Mouse (Mus musculus): ENCODE measurements around the gene Gm20696. TPM values are rescaled to one million over a fixed set of nuclear protein-coding genes. Genes with fewer than 3 reads are reported as not detected.

Gm20696 gene
- total RNA-seq, 1 experiment, result 0.58 TPM

GRCm38 (mm10) chr6:99654343-99654742 lies 12.3 kb downstream of the Gm20696 start:
- no peaks in the 10 kb centered on the region for H3K9me3 ChIP-seq (ENCODE audit: control insufficient read depth, insufficient read depth, low read depth, low read length)
- H3K4me1 ChIP-seq (ENCODE audit: control insufficient read depth in 2 of 2, insufficient read depth in 2 of 2, low read length in 2 of 2, poor library complexity in 1 of 2), result no peaks in the 10 kb centered on the region
- no peak overlapping the region for H3K4me3 ChIP-seq (ENCODE audit: insufficient read depth in 1 of 2, low read depth in 1 of 2, low read length in 2 of 2, poor library complexity in 1 of 2, severe bottlenecking in 1 of 2)
- H3K9ac ChIP-seq (ENCODE audit: insufficient read depth, low read depth, low read length, poor library complexity, severe bottlenecking), result no peak overlapping the region
- H3K27ac ChIP-seq (ENCODE audit: insufficient read depth, low read depth, low read length, poor library complexity, severe bottlenecking), result no peak overlapping the region
- DNase-seq (ENCODE audit: low read depth, low spot score), result no peak
- in situ Hi-C loops (cut with MboI; ENCODE audit: low sequenced_read_pairs in 2 of 2, unreplicated experiment in 2 of 2), result no loop called here
- TF ChIP-seq ZC3H11A (IDR thresholded peaks at IDR 0.05; ENCODE audit: borderline replicate concordance, low read depth, low read length) (no peak), HCFC1 (IDR thresholded peaks at IDR 0.05; ENCODE audit: borderline replicate concordance, insufficient read depth, low read length) (no peak)
- H3K36me3 ChIP-seq (ENCODE audit: control insufficient read depth, insufficient read depth, low read length, poor library complexity, severe bottlenecking), result no peaks in the 10 kb centered on the region

GRCm38 (mm10) chr6:99652341-99652740 lies 14.3 kb downstream of the Gm20696 start:
- in situ Hi-C loops (cut with MboI; ENCODE audit: low sequenced_read_pairs in 2 of 2, unreplicated experiment in 2 of 2), result no loop called here
- H3K36me3 ChIP-seq (ENCODE audit: control insufficient read depth, insufficient read depth, low read length, poor library complexity, severe bottlenecking), result no peaks in the 10 kb centered on the region

GRCm38 (mm10) chr6:99649307-99649706 lies 17.3 kb downstream of the Gm20696 start:
- no peaks in the 10 kb centered on the region for H3K9me3 ChIP-seq (ENCODE audit: control insufficient read depth, insufficient read depth, low read depth, low read length)
- no peaks in the 10 kb centered on the region for H3K4me1 ChIP-seq (ENCODE audit: control insufficient read depth in 2 of 2, insufficient read depth in 2 of 2, low read length in 2 of 2, poor library complexity in 1 of 2)
- H3K27ac ChIP-seq (ENCODE audit: insufficient read depth, low read depth, low read length, poor library complexity, severe bottlenecking), result no peak overlapping the region
- no peak overlapping the region for H3K9ac ChIP-seq (ENCODE audit: insufficient read depth, low read depth, low read length, poor library complexity, severe bottlenecking)
- in situ Hi-C loops (cut with MboI; ENCODE audit: low sequenced_read_pairs in 2 of 2, unreplicated experiment in 2 of 2), result no loop called here
- no peak for DNase-seq (ENCODE audit: low read depth, low spot score)
- no peaks in the 10 kb centered on the region for H3K36me3 ChIP-seq (ENCODE audit: control insufficient read depth, insufficient read depth, low read length, poor library complexity, severe bottlenecking)
- TF ChIP-seq CHD2 (IDR thresholded peaks at IDR 0.05; ENCODE audit: low read depth, low read length) (no peak), ZNF384 (IDR thresholded peaks at IDR 0.05; ENCODE audit: low read depth, low read length) (no peak), ZC3H11A (IDR thresholded peaks at IDR 0.05; ENCODE audit: borderline replicate concordance, low read depth, low read length) (no peak), HCFC1 (IDR thresholded peaks at IDR 0.05; ENCODE audit: borderline replicate concordance, insufficient read depth, low read length) (no peak), MAFK (IDR thresholded peaks at IDR 0.05; ENCODE audit: insufficient read depth, low read depth, low read length) (no peak)
- no peak overlapping the region for H3K4me3 ChIP-seq (ENCODE audit: insufficient read depth in 1 of 2, low read depth in 1 of 2, low read length in 2 of 2, poor library complexity in 1 of 2, severe bottlenecking in 1 of 2)

More at GRCm38 (mm10) chr6:99652341-99652740, 14.3 kb downstream of the Gm20696 start:
- no peak overlapping the region for H3K4me3 ChIP-seq (ENCODE audit: insufficient read depth in 1 of 2, low read depth in 1 of 2, low read length in 2 of 2, poor library complexity in 1 of 2, severe bottlenecking in 1 of 2)
- TF ChIP-seq HCFC1 (IDR thresholded peaks at IDR 0.05; ENCODE audit: borderline replicate concordance, insufficient read depth, low read length) (no peak), MAFK (IDR thresholded peaks at IDR 0.05; ENCODE audit: insufficient read depth, low read depth, low read length) (no peak), CHD2 (IDR thresholded peaks at IDR 0.05; ENCODE audit: low read depth, low read length) (no peak), ZC3H11A (IDR thresholded peaks at IDR 0.05; ENCODE audit: borderline replicate concordance, low read depth, low read length) (no peak), ZNF384 (IDR thresholded peaks at IDR 0.05; ENCODE audit: low read depth, low read length) (no peak)
- H3K9me3 ChIP-seq (ENCODE audit: control insufficient read depth, insufficient read depth, low read depth, low read length), result no peaks in the 10 kb centered on the region
- H3K9ac ChIP-seq (ENCODE audit: insufficient read depth, low read depth, low read length, poor library complexity, severe bottlenecking), result no peak overlapping the region
- H3K4me1 ChIP-seq (ENCODE audit: control insufficient read depth in 2 of 2, insufficient read depth in 2 of 2, low read length in 2 of 2, poor library complexity in 1 of 2), result no peaks in the 10 kb centered on the region
- H3K27ac ChIP-seq (ENCODE audit: insufficient read depth, low read depth, low read length, poor library complexity, severe bottlenecking), result no peak overlapping the region
- DNase-seq (ENCODE audit: low read depth, low spot score), result no peak

- Histone ChIP-seq H3K9me3 (ENCODE audit: control insufficient read depth, insufficient read depth, low read depth, low read length) (no peaks in the 10 kb centered on the region), H3K36me3 (ENCODE audit: control insufficient read depth, insufficient read depth, low read length, poor library complexity, severe bottlenecking) (no peaks in the 10 kb centered on the region), H3K4me3 (ENCODE audit: insufficient read depth in 1 of 2, low read depth in 1 of 2, low read length in 2 of 2, poor library complexity in 1 of 2, severe bottlenecking in 1 of 2) (no peak overlapping the region), H3K9ac (ENCODE audit: insufficient read depth, low read depth, low read length, poor library complexity, severe bottlenecking) (no peak overlapping the region; the same call in 1 of the 2 replicates), H3K4me1 (ENCODE audit: control insufficient read depth in 2 of 2, insufficient read depth in 2 of 2, low read length in 2 of 2, poor library complexity in 1 of 2) (no peaks in the 10 kb centered on the region), H3K27ac (ENCODE audit: insufficient read depth, low read depth, low read length, poor library complexity, severe bottlenecking) (no peak overlapping the region)
- in situ Hi-C loops (cut with MboI; ENCODE audit: low sequenced_read_pairs in 2 of 2, unreplicated experiment in 2 of 2), result no loop called here
- no peak for DNase-seq (ENCODE audit: low read depth, low spot score)
- TF ChIP-seq HCFC1 (IDR thresholded peaks at IDR 0.05; ENCODE audit: borderline replicate concordance, insufficient read depth, low read length) (no peak), CHD2 (IDR thresholded peaks at IDR 0.05; ENCODE audit: low read depth, low read length) (no peak), MAFK (IDR thresholded peaks at IDR 0.05; ENCODE audit: insufficient read depth, low read depth, low read length) (no peak), ZNF384 (IDR thresholded peaks at IDR 0.05; ENCODE audit: low read depth, low read length) (no peak), ZC3H11A (IDR thresholded peaks at IDR 0.05; ENCODE audit: borderline replicate concordance, low read depth, low read length) (no peak)
Observed at GRCm38 (mm10) chr6:99646344-99646743, 20.3 kb downstream of the Gm20696 start.

GRCm38 (mm10) chr6:99644876-99645275 lies 21.7 kb downstream of the Gm20696 start:
- H3K36me3 ChIP-seq (ENCODE audit: control insufficient read depth, insufficient read depth, low read length, poor library complexity, severe bottlenecking), result no peaks in the 10 kb centered on the region
- no peak overlapping the region for H3K4me3 ChIP-seq (ENCODE audit: insufficient read depth in 1 of 2, low read depth in 1 of 2, low read length in 2 of 2, poor library complexity in 1 of 2, severe bottlenecking in 1 of 2)
- H3K4me1 ChIP-seq (ENCODE audit: control insufficient read depth in 2 of 2, insufficient read depth in 2 of 2, low read length in 2 of 2, poor library complexity in 1 of 2), result no peaks in the 10 kb centered on the region
- TF ChIP-seq HCFC1 (IDR thresholded peaks at IDR 0.05; ENCODE audit: borderline replicate concordance, insufficient read depth, low read length), result no peak
- TF ChIP-seq CHD2 (IDR thresholded peaks at IDR 0.05; ENCODE audit: low read depth, low read length), result no peak
- no peak for TF ChIP-seq MAFK (IDR thresholded peaks at IDR 0.05; ENCODE audit: insufficient read depth, low read depth, low read length)
- no peak for TF ChIP-seq ZNF384 (IDR thresholded peaks at IDR 0.05; ENCODE audit: low read depth, low read length)
- no peak for TF ChIP-seq ZC3H11A (IDR thresholded peaks at IDR 0.05; ENCODE audit: borderline replicate concordance, low read depth, low read length)
- in situ Hi-C loops (cut with MboI; ENCODE audit: low sequenced_read_pairs in 2 of 2, unreplicated experiment in 2 of 2), result no loop called here
- H3K9ac ChIP-seq (ENCODE audit: insufficient read depth, low read depth, low read length, poor library complexity, severe bottlenecking), result no peak overlapping the region
- DNase-seq (ENCODE audit: low read depth, low spot score), result no peak
- no peaks in the 10 kb centered on the region for H3K9me3 ChIP-seq (ENCODE audit: control insufficient read depth, insufficient read depth, low read depth, low read length)
- no peak overlapping the region for H3K27ac ChIP-seq (ENCODE audit: insufficient read depth, low read depth, low read length, poor library complexity, severe bottlenecking)
